Mouse (Mus musculus): ENCODE results near the gene Ddx23. TPM values are rescaled to one million over a fixed set of nuclear protein-coding genes. Genes with fewer than 3 reads are reported as not detected.

The Ddx23 gene
- polyA plus RNA-seq, 1 experiment from 2014 or later = 24.9 TPM

GRCm38 (mm10) chr15:98616362-98617175 is 46.1 kb downstream of the Ddx23 start:
- Histone ChIP-seq H3K4me2 (ENCODE audit: low read depth, low read length) (no peak overlapping the region), H3K9ac (replicated peaks; ENCODE audit: low read depth, low read length) (no peak overlapping the region), H3K27me3 (ENCODE audit: control insufficient read depth, insufficient read depth, low read length) (no peaks in the 10 kb centered on the region), H3K36me3 (ENCODE audit: control insufficient read depth, insufficient read depth, low read length) (no peaks in the 10 kb centered on the region), H3K9me3 (ENCODE audit: control insufficient read depth, low read length) (no peaks in the 10 kb centered on the region), H3K4me3 (ENCODE audit: low read depth, low read length) (no peak overlapping the region), H3K27ac (ENCODE audit: low read depth, low read length) (no peak overlapping the region), H3K4me1 (ENCODE audit: control insufficient read depth, insufficient read depth, low read length) (0 out of 2 replicates have a peak, but pooled peaks cover 5% of the 10 kb centered on the region)
- ATAC-seq (ENCODE audit: low read depth) = no peak
- 31% methylated on average over 20 of the region's 20 CpGs for WGBS

- Histone ChIP-seq H3K4me1 (ENCODE audit: control insufficient read depth, insufficient read depth, low read length) (0 out of 2 replicates have a peak, but pooled peaks cover 5% of the 10 kb centered on the region), H3K27me3 (ENCODE audit: control insufficient read depth, insufficient read depth, low read length) (no peaks in the 10 kb centered on the region), H3K27ac (ENCODE audit: low read depth, low read length) (no peak overlapping the region), H3K36me3 (ENCODE audit: control insufficient read depth, insufficient read depth, low read length) (no peaks in the 10 kb centered on the region), H3K4me3 (ENCODE audit: low read depth, low read length) (no peak overlapping the region), H3K9ac (replicated peaks; ENCODE audit: low read depth, low read length) (no peak overlapping the region), H3K4me2 (ENCODE audit: low read depth, low read length) (no peak overlapping the region), H3K9me3 (ENCODE audit: control insufficient read depth, low read length) (no peaks in the 10 kb centered on the region)
- 70% methylated on average over 6 of the region's 6 CpGs for WGBS
- ATAC-seq (ENCODE audit: low read depth) = no peak
These were observed 46.9 kb downstream of the Ddx23 start for GRCm38 (mm10) chr15:98615751-98616150.

GRCm38 (mm10) chr15:98614971-98615370 is 47.7 kb downstream of the Ddx23 start:
- no peaks in the 10 kb centered on the region for H3K9me3 ChIP-seq (ENCODE audit: control insufficient read depth, low read length)
- ATAC-seq (ENCODE audit: low read depth) = no peak
- WGBS = 47% methylated on average over 6 of the region's 6 CpGs
- H3K4me3 ChIP-seq (ENCODE audit: low read depth, low read length) = no peak overlapping the region
- H3K9ac ChIP-seq (replicated peaks; ENCODE audit: low read depth, low read length) = no peak overlapping the region
- no peak overlapping the region for H3K27ac ChIP-seq (ENCODE audit: low read depth, low read length)
- H3K4me2 ChIP-seq (ENCODE audit: low read depth, low read length) = no peak overlapping the region
- 0 out of 2 replicates have a peak, but pooled peaks cover 5% of the 10 kb centered on the region for H3K4me1 ChIP-seq (ENCODE audit: control insufficient read depth, insufficient read depth, low read length)
- H3K36me3 ChIP-seq (ENCODE audit: control insufficient read depth, insufficient read depth, low read length) = no peaks in the 10 kb centered on the region
- H3K27me3 ChIP-seq (ENCODE audit: control insufficient read depth, insufficient read depth, low read length) = no peaks in the 10 kb centered on the region

GRCm38 (mm10) chr15:98614551-98614950 is 48.1 kb downstream of the Ddx23 start:
- Histone ChIP-seq H3K36me3 (ENCODE audit: control insufficient read depth, insufficient read depth, low read length) (no peaks in the 10 kb centered on the region), H3K4me1 (ENCODE audit: control insufficient read depth, insufficient read depth, low read length) (0 out of 2 replicates have a peak, but pooled peaks cover 5% of the 10 kb centered on the region), H3K4me3 (ENCODE audit: low read depth, low read length) (no peak overlapping the region), H3K4me2 (ENCODE audit: low read depth, low read length) (no peak overlapping the region), H3K27ac (ENCODE audit: low read depth, low read length) (no peak overlapping the region), H3K9me3 (ENCODE audit: control insufficient read depth, low read length) (no peaks in the 10 kb centered on the region), H3K27me3 (ENCODE audit: control insufficient read depth, insufficient read depth, low read length) (no peaks in the 10 kb centered on the region), H3K9ac (replicated peaks; ENCODE audit: low read depth, low read length) (no peak overlapping the region)
- no peak for ATAC-seq (ENCODE audit: low read depth)
- WGBS = 38% methylated on average over 9 of the region's 9 CpGs

- no peak for ATAC-seq (ENCODE audit: low read depth)
- Histone ChIP-seq H3K4me1 (ENCODE audit: control insufficient read depth, insufficient read depth, low read length) (peaks cover 19% of the 10 kb centered on the region), H3K4me2 (ENCODE audit: low read depth, low read length) (no peak overlapping the region), H3K36me3 (ENCODE audit: control insufficient read depth, insufficient read depth, low read length) (no peaks in the 10 kb centered on the region), H3K4me3 (ENCODE audit: low read depth, low read length) (no peak overlapping the region), H3K27ac (ENCODE audit: low read depth, low read length) (no peak overlapping the region), H3K9me3 (ENCODE audit: control insufficient read depth, low read length) (no peaks in the 10 kb centered on the region), H3K27me3 (ENCODE audit: control insufficient read depth, insufficient read depth, low read length) (no peaks in the 10 kb centered on the region), H3K9ac (replicated peaks; ENCODE audit: low read depth, low read length) (no peak overlapping the region)
- WGBS = 95% methylated on average over 3 of the region's 3 CpGs
These were observed 50.5 kb downstream of the Ddx23 start for GRCm38 (mm10) chr15:98612229-98612628.

GRCm38 (mm10) chr15:98610131-98610633 is 52.5 kb downstream of the Ddx23 start:
- Histone ChIP-seq H3K27me3 (ENCODE audit: control insufficient read depth, insufficient read depth, low read length) (no peaks in the 10 kb centered on the region), H3K4me2 (ENCODE audit: low read depth, low read length) (peak overlapping the region; percentile 83), H3K27ac (ENCODE audit: low read depth, low read length) (peak overlapping the region; percentile 84), H3K4me3 (ENCODE audit: low read depth, low read length) (peak overlapping the region; percentile 68), H3K9ac (replicated peaks; ENCODE audit: low read depth, low read length) (peak overlapping the region; percentile 88), H3K36me3 (ENCODE audit: control insufficient read depth, insufficient read depth, low read length) (no peaks in the 10 kb centered on the region), H3K4me1 (ENCODE audit: control insufficient read depth, insufficient read depth, low read length) (peaks cover 26% of the 10 kb centered on the region), H3K9me3 (ENCODE audit: control insufficient read depth, low read length) (no peaks in the 10 kb centered on the region)
- 5% methylated on average over 12 of the region's 12 CpGs for WGBS
- ATAC-seq (ENCODE audit: low read depth) = no peak

GRCm38 (mm10) chr15:98609331-98610130 is 53.2 kb downstream of the Ddx23 start, which contains the start of gene Adcy6:
Gene Adcy6 (minus strand): TSS chr15:98610076.
- Histone ChIP-seq H3K27me3 (ENCODE audit: control insufficient read depth, insufficient read depth, low read length) (no peaks in the 10 kb centered on the region), H3K4me2 (ENCODE audit: low read depth, low read length) (peak within 1 kb of the TSS; percentile 83), H3K9ac (replicated peaks; ENCODE audit: low read depth, low read length) (peak within 1 kb of the TSS; percentile 88), H3K4me3 (ENCODE audit: low read depth, low read length) (peak within 1 kb of the TSS; percentile 68), H3K36me3 (ENCODE audit: control insufficient read depth, insufficient read depth, low read length) (no peaks in the 10 kb centered on the region), H3K4me1 (ENCODE audit: control insufficient read depth, insufficient read depth, low read length) (peaks cover 23% of the 10 kb centered on the region), H3K9me3 (ENCODE audit: control insufficient read depth, low read length) (no peaks in the 10 kb centered on the region), H3K27ac (ENCODE audit: low read depth, low read length) (peak within 1 kb of the TSS; percentile 84)
- peak; percentile 87 for ATAC-seq (ENCODE audit: low read depth)
- under 1% methylated on average over 48 of the region's 75 CpGs for WGBS

GRCm38 (mm10) chr15:98608784-98609250 is 53.9 kb downstream of the Ddx23 start:
- ATAC-seq (ENCODE audit: low read depth) = peak; percentile 25
- 0% methylated on average over 7 of the region's 26 CpGs for WGBS
- H3K9me3 ChIP-seq (ENCODE audit: control insufficient read depth, low read length) = no peaks in the 10 kb centered on the region

More at GRCm38 (mm10) chr15:98608784-98609250, 53.9 kb downstream of the Ddx23 start:
- H3K27me3 ChIP-seq (ENCODE audit: control insufficient read depth, insufficient read depth, low read length) = no peaks in the 10 kb centered on the region
- peak overlapping the region; percentile 84 for H3K27ac ChIP-seq (ENCODE audit: low read depth, low read length)
- H3K4me3 ChIP-seq (ENCODE audit: low read depth, low read length) = peak overlapping the region; percentile 68
- H3K4me1 ChIP-seq (ENCODE audit: control insufficient read depth, insufficient read depth, low read length) = peaks cover 21% of the 10 kb centered on the region
- H3K36me3 ChIP-seq (ENCODE audit: control insufficient read depth, insufficient read depth, low read length) = 0 out of 2 replicates have a peak, but pooled peaks cover 7% of the 10 kb centered on the region
- peak overlapping the region; percentile 83 for H3K4me2 ChIP-seq (ENCODE audit: low read depth, low read length)
- peak overlapping the region; percentile 88 for H3K9ac ChIP-seq (replicated peaks; ENCODE audit: low read depth, low read length)

All from neural tube, embryonic 14.5 days (tissue).